Mouse (Mus musculus): ENCODE data around the gene Hibadh.

Gene Hibadh

DNA sequence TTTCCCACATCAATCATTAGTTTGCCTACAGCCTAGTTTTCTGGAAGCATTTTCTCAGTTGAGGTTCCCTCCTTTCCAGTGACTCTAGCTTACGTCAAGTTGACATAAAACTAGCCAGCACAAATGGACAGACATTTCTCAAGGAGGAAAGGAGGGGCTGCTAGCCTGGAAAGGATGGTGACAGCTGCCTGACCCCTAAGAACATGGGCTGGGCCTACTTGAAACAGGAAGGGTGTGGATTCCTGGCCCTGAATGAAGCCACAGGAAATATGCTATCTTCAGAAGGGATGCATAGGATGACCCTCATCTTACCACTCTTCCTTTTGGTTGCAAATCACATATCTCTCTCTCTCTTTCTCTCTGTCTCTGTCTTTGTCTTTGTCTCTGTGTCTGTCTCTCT, 138.7 kb downstream of the Hibadh start:
- no peak for DNase-seq

Data from right cerebral cortex, adult 18-20 months (tissue).